Mouse (Mus musculus) embryonic facial prominence, embryonic 13.5 days (tissue): ENCODE results near the gene Dcps. TPM values are rescaled to one million over a fixed set of nuclear protein-coding genes. Genes with fewer than 3 reads are reported as not detected.

Experiments
- ATAC-seq: fragments of 200-750 bp; cut with Nextera tagmentation; 2 replicates; pipeline ENCODE4 v1.8.0; 2017; ENCODE audit warnings: low read depth; ENCODE audit not compliant: insufficient number of reproducible peaks, insufficient read depth, low FRiP score, low TSS enrichment
- H3K27ac ChIP-seq: fragments of 300-500 bp; sonication (generic); 2 replicates; pipeline ENCODE4 v1.5.1; 2015; ENCODE audit warnings: moderate library complexity, mild to moderate bottlenecking, inconsistent platforms
- H3K27me3 ChIP-seq: fragments of 300-500 bp; sonication (generic); 2 replicates; pipeline ENCODE4 v1.6.1; 2015; ENCODE audit warnings: mild to moderate bottlenecking, inconsistent platforms
- H3K36me3 ChIP-seq: fragments of 300-500 bp; sonication (generic); 2 replicates; pipeline ENCODE4 v1.6.1; 2015; ENCODE audit warnings: mild to moderate bottlenecking, inconsistent platforms
- H3K4me1 ChIP-seq: fragments of 300-500 bp; sonication (generic); 2 replicates; pipeline ENCODE4 v1.6.1; 2015; ENCODE audit warnings: inconsistent platforms
- H3K4me2 ChIP-seq: fragments of 300-500 bp; sonication (generic); 2 replicates; pipeline ENCODE4 v1.6.1; 2015; ENCODE audit warnings: moderate library complexity, mild to moderate bottlenecking, inconsistent platforms
- H3K4me3 ChIP-seq: fragments of 300-500 bp; sonication (generic); 2 replicates; pipeline ENCODE4 v1.5.1; 2015; ENCODE audit warnings: mild to moderate bottlenecking, inconsistent platforms
- H3K9ac ChIP-seq: fragments of 300-500 bp; sonication (generic); 2 replicates; pipeline ENCODE4 v1.6.1; 2015; ENCODE audit warnings: mild to moderate bottlenecking, inconsistent platforms
- H3K9me3 ChIP-seq: fragments of 300-500 bp; sonication (generic); 2 replicates; pipeline ENCODE4 v1.6.1; 2016; ENCODE audit warnings: inconsistent platforms
- WGBS: fragments of 180-500 bp; shearing (Covaris S2); methylation state at CpG from one replicate; pipeline ENCODE4 v1.1.7; 2015; ENCODE audit warnings: mixed read lengths; 5-methylcytosine and 5-hydroxymethylcytosine counted together
- polyA plus RNA-seq: library from polyadenylated mRNA; unstranded; fragments of >200 nt; fragmentation: Nextera tagmentation; extraction: Ambion mirVana; gene quantifications from 2 replicates; pipeline ENCODE4 v1.2.1, GENCODE M21; 2015

Gene Dcps
- polyA plus RNA-seq, 1 experiment from 2014 or later: 82.1 TPM

- no peaks in the 10 kb centered on the region for H3K9me3 ChIP-seq
- ATAC-seq: peak; percentile 32
- peak overlapping the region; percentile 64 for H3K4me3 ChIP-seq
- H3K4me1 ChIP-seq: peaks cover 18% of the 10 kb centered on the region
- no peaks in the 10 kb centered on the region for H3K27me3 ChIP-seq
- peak overlapping the region; percentile 72; the same call in 1 of the 2 replicates for H3K27ac ChIP-seq
- 23% methylated on average over 18 of the region's 18 CpGs for WGBS
- peak overlapping the region; percentile 73 for H3K4me2 ChIP-seq
- H3K9ac ChIP-seq: peak overlapping the region; percentile 82
- H3K36me3 ChIP-seq: peaks cover 2% of the 10 kb centered on the region
Measured at GRCm38 (mm10) chr9:35198945-35199771, 23.3 kb upstream of the Dcps start.

- 0 out of 2 replicates have a peak overlapping the region, but pooled peaks have one; percentile 73 for H3K4me2 ChIP-seq
Measured at GRCm38 (mm10) chr9:35198351-35198750, 22.5 kb upstream of the Dcps start.

GRCm38 (mm10) chr9:35197625-35198024, 21.8 kb upstream of the Dcps start:
- H3K9ac ChIP-seq: no peak overlapping the region
- H3K36me3 ChIP-seq: no peaks in the 10 kb centered on the region
- 92% methylated on average over 3 of the region's 3 CpGs for WGBS
- H3K4me1 ChIP-seq: peaks cover 26% of the 10 kb centered on the region
- no peak for ATAC-seq
- no peak overlapping the region for H3K4me3 ChIP-seq
- H3K9me3 ChIP-seq: no peaks in the 10 kb centered on the region
- H3K27ac ChIP-seq: no peak overlapping the region
- H3K4me2 ChIP-seq: no peak overlapping the region
- no peaks in the 10 kb centered on the region for H3K27me3 ChIP-seq

More at GRCm38 (mm10) chr9:35198351-35198750, 22.5 kb upstream of the Dcps start:
- no peak overlapping the region for H3K4me3 ChIP-seq
- no peak overlapping the region for H3K27ac ChIP-seq
- no peaks in the 10 kb centered on the region for H3K27me3 ChIP-seq
- H3K36me3 ChIP-seq: no peaks in the 10 kb centered on the region
- H3K4me1 ChIP-seq: peaks cover 19% of the 10 kb centered on the region
- 78% methylated on average over 10 of the region's 10 CpGs for WGBS
- H3K9me3 ChIP-seq: no peaks in the 10 kb centered on the region
- no peak overlapping the region for H3K9ac ChIP-seq
- ATAC-seq: no peak

- Histone ChIP-seq H3K36me3 (peaks cover 17% of the 10 kb centered on the region), H3K4me2 (no peak overlapping the region), H3K27me3 (no peaks in the 10 kb centered on the region), H3K4me1 (peaks cover 14% of the 10 kb centered on the region), H3K9me3 (no peaks in the 10 kb centered on the region), H3K4me3 (no peak overlapping the region), H3K9ac (no peak overlapping the region), H3K27ac (no peak overlapping the region)
- WGBS: 87% methylated on average over 3 of the region's 3 CpGs
- ATAC-seq: no peak
Measured at GRCm38 (mm10) chr9:35194048-35194447, 18.2 kb upstream of the Dcps start.

- peaks cover 8% of the 10 kb centered on the region for H3K4me1 ChIP-seq
- no peak overlapping the region; the same call in 1 of the 2 replicates for H3K27ac ChIP-seq
- ATAC-seq: no peak
- peaks cover 26% of the 10 kb centered on the region for H3K36me3 ChIP-seq
- H3K4me2 ChIP-seq: no peak overlapping the region
- no peaks in the 10 kb centered on the region for H3K27me3 ChIP-seq
- no peaks in the 10 kb centered on the region for H3K9me3 ChIP-seq
- no peak overlapping the region for H3K9ac ChIP-seq
- no peak overlapping the region for H3K4me3 ChIP-seq
- WGBS: 70% methylated on average over 11 of the region's 11 CpGs
Measured at GRCm38 (mm10) chr9:35192983-35193542, 17.2 kb upstream of the Dcps start.

GRCm38 (mm10) chr9:35188700-35189099, 12.8 kb upstream of the Dcps start:
- Histone ChIP-seq H3K4me2 (no peak overlapping the region), H3K4me3 (no peak overlapping the region), H3K36me3 (peaks cover 40% of the 10 kb centered on the region), H3K4me1 (peaks cover 8% of the 10 kb centered on the region), H3K9ac (no peak overlapping the region), H3K9me3 (no peaks in the 10 kb centered on the region), H3K27ac (no peak overlapping the region), H3K27me3 (no peaks in the 10 kb centered on the region)
- ATAC-seq: no peak
- WGBS: 76% methylated on average over 22 of the region's 22 CpGs

GRCm38 (mm10) chr9:35187351-35187903, 11.6 kb upstream of the Dcps start:
- no peaks in the 10 kb centered on the region for H3K9me3 ChIP-seq
- no peaks in the 10 kb centered on the region for H3K4me1 ChIP-seq
- peaks cover 40% of the 10 kb centered on the region for H3K36me3 ChIP-seq
- H3K4me3 ChIP-seq: no peak overlapping the region
- no peak overlapping the region for H3K4me2 ChIP-seq
- no peak overlapping the region for H3K9ac ChIP-seq
- ATAC-seq: no peak
- H3K27ac ChIP-seq: no peak overlapping the region
- no peaks in the 10 kb centered on the region for H3K27me3 ChIP-seq
- 89% methylated on average over 10 of the region's 10 CpGs for WGBS

GRCm38 (mm10) chr9:35186430-35186829, 10.6 kb upstream of the Dcps start:
- Histone ChIP-seq H3K9ac (no peak overlapping the region), H3K36me3 (peaks cover 38% of the 10 kb centered on the region), H3K27me3 (no peaks in the 10 kb centered on the region), H3K27ac (no peak overlapping the region), H3K4me3 (no peak overlapping the region), H3K4me2 (no peak overlapping the region), H3K9me3 (no peaks in the 10 kb centered on the region), H3K4me1 (no peaks in the 10 kb centered on the region)
- ATAC-seq: no peak
- WGBS: 74% methylated on average over 4 of the region's 4 CpGs

- Histone ChIP-seq H3K27ac (no peak overlapping the region), H3K4me3 (no peak overlapping the region), H3K4me1 (no peaks in the 10 kb centered on the region), H3K27me3 (no peaks in the 10 kb centered on the region), H3K4me2 (no peak overlapping the region), H3K9ac (no peak overlapping the region), H3K9me3 (no peaks in the 10 kb centered on the region), H3K36me3 (peaks cover 17% of the 10 kb centered on the region)
- ATAC-seq: no peak
- WGBS: 69% methylated on average over 5 of the region's 5 CpGs
Measured at GRCm38 (mm10) chr9:35183359-35183758, 7.5 kb upstream of the Dcps start.

GRCm38 (mm10) chr9:35182832-35183231, 7.0 kb upstream of the Dcps start:
- Histone ChIP-seq H3K4me1 (no peaks in the 10 kb centered on the region), H3K9ac (no peak overlapping the region), H3K4me2 (no peak overlapping the region), H3K27me3 (no peaks in the 10 kb centered on the region), H3K27ac (no peak overlapping the region), H3K36me3 (peaks cover 12% of the 10 kb centered on the region), H3K9me3 (no peaks in the 10 kb centered on the region), H3K4me3 (no peak overlapping the region)
- no peak for ATAC-seq
- 83% methylated on average over 2 of the region's 2 CpGs for WGBS

GRCm38 (mm10) chr9:35176124-35176659, 331 bp upstream of the Dcps start:
- H3K9ac ChIP-seq: no peak overlapping the region
- WGBS: 46% methylated on average over 14 of the region's 14 CpGs
- H3K27me3 ChIP-seq: no peaks in the 10 kb centered on the region
- ATAC-seq: no peak
- peak overlapping the region; percentile 88 for H3K4me2 ChIP-seq
- peaks cover 12% of the 10 kb centered on the region for H3K4me1 ChIP-seq
- H3K4me3 ChIP-seq: peak overlapping the region; percentile 64
- H3K27ac ChIP-seq: peak overlapping the region; percentile 91; the same call in 1 of the 2 replicates
- H3K36me3 ChIP-seq: no peaks in the 10 kb centered on the region
- H3K9me3 ChIP-seq: no peaks in the 10 kb centered on the region
